Mouse (Mus musculus): ENCODE measurements around the gene 6430571L13Rik. TPM values are rescaled to one million over a fixed set of nuclear protein-coding genes. Genes with fewer than 3 reads are reported as not detected.
A peak's percentile ranks its signal among the peaks of the same experiment; 100 is the strongest.

The 6430571L13Rik gene
- polyA plus RNA-seq, 1 experiment from 2014 or later, result 11.2 TPM

- no peak for ATAC-seq
- Histone ChIP-seq H3K27ac (ENCODE audit: low read length) (no peak overlapping the region; the same call in 1 of the 2 replicates), H3K4me1 (ENCODE audit: control insufficient read depth, insufficient read depth, low read length) (peaks cover 32% of the 10 kb centered on the region), H3K4me2 (ENCODE audit: low read length) (peak overlapping the region; percentile 72), H3K9ac (ENCODE audit: low read depth, low read length) (no peak overlapping the region), H3K36me3 (ENCODE audit: control insufficient read depth, insufficient read depth, low read length) (no peaks in the 10 kb centered on the region), H3K9me3 (replicated peaks; ENCODE audit: control insufficient read depth, low read length, poor library complexity, severe bottlenecking) (no peaks in the 10 kb centered on the region), H3K4me3 (ENCODE audit: low read depth, low read length) (no peak overlapping the region), H3K27me3 (ENCODE audit: control insufficient read depth, insufficient read depth, low read depth, low read length) (no peaks in the 10 kb centered on the region)
- WGBS, result 25% methylated on average over 11 of the region's 11 CpGs
Observed at GRCm38 (mm10) chr9:107398968-107399367, 58.6 kb downstream of the 6430571L13Rik start.

GRCm38 (mm10) chr9:107399491-107399971 lies 59.1 kb downstream of the 6430571L13Rik start, which contains the start of gene Cacna2d2:
Cacna2d2 (plus strand) TSS chr9:107399612.
- Histone ChIP-seq H3K4me1 (ENCODE audit: control insufficient read depth, insufficient read depth, low read length) (peaks cover 32% of the 10 kb centered on the region), H3K4me2 (ENCODE audit: low read length) (peak within 1 kb of the TSS; percentile 72), H3K36me3 (ENCODE audit: control insufficient read depth, insufficient read depth, low read length) (no peaks in the 10 kb centered on the region), H3K27me3 (ENCODE audit: control insufficient read depth, insufficient read depth, low read depth, low read length) (no peaks in the 10 kb centered on the region), H3K4me3 (ENCODE audit: low read depth, low read length) (peak within 1 kb of the TSS; percentile 81), H3K9ac (ENCODE audit: low read depth, low read length) (peak within 1 kb of the TSS; percentile 91), H3K9me3 (replicated peaks; ENCODE audit: control insufficient read depth, low read length, poor library complexity, severe bottlenecking) (no peaks in the 10 kb centered on the region), H3K27ac (ENCODE audit: low read length) (peak within 1 kb of the TSS; percentile 78)
- ATAC-seq, result peak; percentile 69
- WGBS, result 0% methylated on average over 22 of the region's 54 CpGs

GRCm38 (mm10) chr9:107400060-107400511 lies 59.7 kb downstream of the 6430571L13Rik start:
- ATAC-seq, result peak; percentile 29
- no peaks in the 10 kb centered on the region for H3K36me3 ChIP-seq (ENCODE audit: control insufficient read depth, insufficient read depth, low read length)
- 2% methylated on average over 29 of the region's 45 CpGs for WGBS
- peak overlapping the region; percentile 91 for H3K9ac ChIP-seq (ENCODE audit: low read depth, low read length)
- H3K4me2 ChIP-seq (ENCODE audit: low read length), result peak overlapping the region; percentile 72
- peaks cover 32% of the 10 kb centered on the region for H3K4me1 ChIP-seq (ENCODE audit: control insufficient read depth, insufficient read depth, low read length)
- H3K9me3 ChIP-seq (replicated peaks; ENCODE audit: control insufficient read depth, low read length, poor library complexity, severe bottlenecking), result no peaks in the 10 kb centered on the region
- peak overlapping the region; percentile 81 for H3K4me3 ChIP-seq (ENCODE audit: low read depth, low read length)
- no peaks in the 10 kb centered on the region for H3K27me3 ChIP-seq (ENCODE audit: control insufficient read depth, insufficient read depth, low read depth, low read length)
- H3K27ac ChIP-seq (ENCODE audit: low read length), result peak overlapping the region; percentile 78

GRCm38 (mm10) chr9:107400666-107401285 lies 60.4 kb downstream of the 6430571L13Rik start:
- Histone ChIP-seq H3K4me1 (ENCODE audit: control insufficient read depth, insufficient read depth, low read length) (peaks cover 34% of the 10 kb centered on the region), H3K27me3 (ENCODE audit: control insufficient read depth, insufficient read depth, low read depth, low read length) (no peaks in the 10 kb centered on the region), H3K4me2 (ENCODE audit: low read length) (peak overlapping the region; percentile 72), H3K9me3 (replicated peaks; ENCODE audit: control insufficient read depth, low read length, poor library complexity, severe bottlenecking) (no peaks in the 10 kb centered on the region), H3K36me3 (ENCODE audit: control insufficient read depth, insufficient read depth, low read length) (no peaks in the 10 kb centered on the region), H3K9ac (ENCODE audit: low read depth, low read length) (peak overlapping the region; percentile 91), H3K27ac (ENCODE audit: low read length) (no peak overlapping the region; the same call in 1 of the 2 replicates), H3K4me3 (ENCODE audit: low read depth, low read length) (peak overlapping the region; percentile 81)
- 20% methylated on average over 13 of the region's 13 CpGs for WGBS
- no peak for ATAC-seq

Other genes with a start within 250 kb of the 6430571L13Rik start
- gene Dock3, start 108.7 kb upstream of the 6430571L13Rik start, polyA plus RNA-seq (2015; fragmentation: Nextera tagmentation; extraction: Ambion mirVana), result 16.3 and 21.5 TPM in 2 replicates
- gene Mapkapk3, start 50.7 kb upstream of the 6430571L13Rik start, polyA plus RNA-seq (2015; fragmentation: Nextera tagmentation; extraction: Ambion mirVana), result 1.5 and 1.9 TPM in 2 replicates
- gene Cish, start 44.6 kb upstream of the 6430571L13Rik start, polyA plus RNA-seq (2015; fragmentation: Nextera tagmentation; extraction: Ambion mirVana), result 8.6 and 9.4 TPM in 2 replicates
- 19.2 and 19.7 TPM in 2 replicates for gene Hemk1, start 2.3 kb upstream of the 6430571L13Rik start, polyA plus RNA-seq (2015; fragmentation: Nextera tagmentation; extraction: Ambion mirVana)
- gene Cacna2d2, start 59.0 kb downstream of the 6430571L13Rik start, polyA plus RNA-seq (2015; fragmentation: Nextera tagmentation; extraction: Ambion mirVana), result 9.1 and 9.3 TPM in 2 replicates
- gene Tmem115, start 193.3 kb downstream of the 6430571L13Rik start, polyA plus RNA-seq (2015; fragmentation: Nextera tagmentation; extraction: Ambion mirVana), result 45.2 and 47.2 TPM in 2 replicates
- gene Cyb561d2, start 201.6 kb downstream of the 6430571L13Rik start, polyA plus RNA-seq (2015; fragmentation: Nextera tagmentation; extraction: Ambion mirVana), result 44.4 and 50.7 TPM in 2 replicates
- gene Nprl2, start 201.6 kb downstream of the 6430571L13Rik start, polyA plus RNA-seq (2015; fragmentation: Nextera tagmentation; extraction: Ambion mirVana), result 76.2 and 82.2 TPM in 2 replicates
- gene Zmynd10, start 206.7 kb downstream of the 6430571L13Rik start, polyA plus RNA-seq (2015; fragmentation: Nextera tagmentation; extraction: Ambion mirVana), result 3.5 and 6.1 TPM in 2 replicates
- 45.3 and 49.4 TPM in 2 replicates for gene Rassf1, start 211.0 kb downstream of the 6430571L13Rik start, polyA plus RNA-seq (2015; fragmentation: Nextera tagmentation; extraction: Ambion mirVana)
- 123 and 127 TPM in 2 replicates for gene Tusc2, start 222.7 kb downstream of the 6430571L13Rik start, polyA plus RNA-seq (2015; fragmentation: Nextera tagmentation; extraction: Ambion mirVana)
- 69.6 and 74.9 TPM in 2 replicates for gene Hyal2, start 227.3 kb downstream of the 6430571L13Rik start, polyA plus RNA-seq (2015; fragmentation: Nextera tagmentation; extraction: Ambion mirVana)
- 7.2 TPM in 2 replicates for gene Hyal1, start 236.3 kb downstream of the 6430571L13Rik start, polyA plus RNA-seq (2015; fragmentation: Nextera tagmentation; extraction: Ambion mirVana)
- gene Naa80, start 238.3 kb downstream of the 6430571L13Rik start, polyA plus RNA-seq (2015; fragmentation: Nextera tagmentation; extraction: Ambion mirVana), result 14.9 and 18.6 TPM in 2 replicates
- gene Hyal3, start 240.2 kb downstream of the 6430571L13Rik start, polyA plus RNA-seq (2015; fragmentation: Nextera tagmentation; extraction: Ambion mirVana), result 2.0 and 2.4 TPM in 2 replicates
- 14.6 and 15.4 TPM in 2 replicates for gene Ifrd2, start 247.0 kb downstream of the 6430571L13Rik start, polyA plus RNA-seq (2015; fragmentation: Nextera tagmentation; extraction: Ambion mirVana)